Mouse (Mus musculus): ENCODE measurements around the gene Ugt1a9.
A peak's percentile ranks its signal among the peaks of the same experiment; 100 is the strongest.
"Not testable (repeated sequence)": the region's sequence is repeated elsewhere in the genome, so short reads cannot be mapped to it uniquely, and the experiment has no call there.

The Ugt1a9 gene

GRCm38 (mm10) chr1:88105656-88106055, 35.1 kb downstream of the Ugt1a9 start:
- no peak for DNase-seq (ENCODE audit: low spot score in 2 of 2)

GRCm38 (mm10) chr1:88109027-88109557, 38.5 kb downstream of the Ugt1a9 start:
- DNase-seq (ENCODE audit: low spot score in 2 of 2): not testable (repeated sequence)

- DNase-seq (ENCODE audit: low spot score in 2 of 2): not testable (repeated sequence)
Measured at GRCm38 (mm10) chr1:88109604-88110003, 39.0 kb downstream of the Ugt1a9 start.

GRCm38 (mm10) chr1:88112769-88113168, 42.2 kb downstream of the Ugt1a9 start:
- not testable (repeated sequence) for DNase-seq (ENCODE audit: low spot score in 2 of 2)

- not testable (repeated sequence) for DNase-seq (ENCODE audit: low spot score in 2 of 2)
Measured at GRCm38 (mm10) chr1:88120550-88120949, 50.0 kb downstream of the Ugt1a9 start.

- not testable (repeated sequence) for DNase-seq (ENCODE audit: low spot score in 2 of 2)
Measured at GRCm38 (mm10) chr1:88121521-88121920, 50.9 kb downstream of the Ugt1a9 start.

- DNase-seq (ENCODE audit: low spot score in 2 of 2): not testable (repeated sequence)
Measured at GRCm38 (mm10) chr1:88125827-88126360, 55.3 kb downstream of the Ugt1a9 start.

GRCm38 (mm10) chr1:88129091-88129490, 58.5 kb downstream of the Ugt1a9 start:
- not testable (repeated sequence) for DNase-seq (ENCODE audit: low spot score in 2 of 2)

- not testable (repeated sequence) for DNase-seq (ENCODE audit: low spot score in 2 of 2)
Measured at GRCm38 (mm10) chr1:88130223-88130622, 59.6 kb downstream of the Ugt1a9 start.

- DNase-seq (ENCODE audit: low spot score in 2 of 2): no peak
Measured at GRCm38 (mm10) chr1:88133908-88134456, 63.4 kb downstream of the Ugt1a9 start.

- DNase-seq (ENCODE audit: low spot score in 2 of 2): peak; percentile 48 to 84
Measured at GRCm38 (mm10) chr1:88134457-88135011, 63.9 kb downstream of the Ugt1a9 start, which contains the start of gene Ugt1a6a. TSS of gene Ugt1a6a (plus strand) at chr1:88134809.

GRCm38 (mm10) chr1:88135229-88135904, 64.8 kb downstream of the Ugt1a9 start:
- DNase-seq (ENCODE audit: low spot score in 2 of 2): not testable (repeated sequence)

GRCm38 (mm10) chr1:88136646-88137045, 66.0 kb downstream of the Ugt1a9 start:
- DNase-seq (ENCODE audit: low spot score in 2 of 2): no peak

- DNase-seq (ENCODE audit: low spot score in 2 of 2): no peak
Measured at GRCm38 (mm10) chr1:88137264-88137663, 66.7 kb downstream of the Ugt1a9 start.

- DNase-seq (ENCODE audit: low spot score in 2 of 2): no peak
Measured at GRCm38 (mm10) chr1:88138145-88138544, 67.5 kb downstream of the Ugt1a9 start.

- DNase-seq (ENCODE audit: low spot score in 2 of 2): not testable (repeated sequence)
Measured at GRCm38 (mm10) chr1:88140492-88140891, 69.9 kb downstream of the Ugt1a9 start.

GRCm38 (mm10) chr1:88143966-88144675, 73.5 kb downstream of the Ugt1a9 start:
- peak in 1 of 2 experiments; percentile 38 for DNase-seq (ENCODE audit: low spot score in 2 of 2)

- not testable (repeated sequence) for DNase-seq (ENCODE audit: low spot score in 2 of 2)
Measured at GRCm38 (mm10) chr1:88145278-88145677, 74.7 kb downstream of the Ugt1a9 start.

GRCm38 (mm10) chr1:88150133-88150532, 79.5 kb downstream of the Ugt1a9 start:
- DNase-seq (ENCODE audit: low spot score in 2 of 2): not testable (repeated sequence)

- DNase-seq (ENCODE audit: low spot score in 2 of 2): peak in 1 of 2 experiments; percentile 68
Measured at GRCm38 (mm10) chr1:88158430-88158829, 87.8 kb downstream of the Ugt1a9 start.

GRCm38 (mm10) chr1:88165711-88166110, 95.1 kb downstream of the Ugt1a9 start, which contains the start of gene Ugt1a5:
TSS of gene Ugt1a5 (plus strand) at chr1:88166012.
- DNase-seq (ENCODE audit: low spot score in 2 of 2): no peak

- DNase-seq (ENCODE audit: low spot score in 2 of 2): not testable (repeated sequence)
Measured at GRCm38 (mm10) chr1:88172190-88172589, 101.6 kb downstream of the Ugt1a9 start.

Data from urinary bladder, adult 18-20 months (tissue).